Mouse (Mus musculus): ENCODE data around the gene Gm45717.

GRCm38 (mm10) chr7:140966921-140967320, 11.2 kb upstream of the Gm45717 start, which contains the start of gene Ifitm1:
- TF ChIP-seq CTCF (IDR thresholded peaks at IDR 0.05; ENCODE audit: low read depth, low read length) (no peak), POLR2A (IDR thresholded peaks at IDR 0.05; ENCODE audit: borderline replicate concordance, low read depth, low read length) (no peak)

All from bone marrow macrophage, adult 2 months (primary cell).